Mouse (Mus musculus) MEL (cell line): Measurements from ENCODE around the gene Tarsl2. TPM values are rescaled to one million over a fixed set of nuclear protein-coding genes. Genes with fewer than 3 reads are reported as not detected.

Source experiments
- DNase-seq: peaks from one replicate; pipeline ENCODE4 v3.0.0; 2011; ENCODE audit warnings: low read depth, low spot score
- H3K27ac ChIP-seq: 2 replicates; pipeline ENCODE4 v1.5.1; 2012; ENCODE audit warnings: low read depth, mild to moderate bottlenecking, control low read depth, low read length, moderate library complexity; ENCODE audit not compliant: control insufficient read depth
- H3K27me3 ChIP-seq, 2 experiments: fragments of 150-350 bp in 1 of 2; sonication (generic) in 1 of 2; 2 replicates each; pipeline ENCODE4 v1.6.1; 2012; ENCODE audit warnings: low read length in 2 of 2, mild to moderate bottlenecking in 2 of 2, improper control_type of control experiment in 1 of 2, moderate library complexity in 1 of 2; ENCODE audit not compliant: insufficient read depth in 2 of 2, control insufficient read depth in 1 of 2
- H3K36me3 ChIP-seq, 2 experiments: 2 replicates each; pipeline ENCODE4 v1.6.1; 2012 to 2014; ENCODE audit warnings: low read length in 2 of 2, improper control_type of control experiment in 1 of 2, inconsistent platforms in 1 of 2, mild to moderate bottlenecking in 1 of 2; ENCODE audit not compliant: insufficient read depth in 2 of 2, control insufficient read depth in 1 of 2
- H3K4me1 ChIP-seq, 2 experiments: fragments of 150-350 bp in 1 of 2; sonication (generic) in 1 of 2; 2 replicates each; pipeline ENCODE4 v1.6.1; 2012; ENCODE audit warnings: low read length in 2 of 2, improper control_type of control experiment in 1 of 2, mild to moderate bottlenecking in 1 of 2; ENCODE audit not compliant: insufficient read depth in 2 of 2, control insufficient read depth in 1 of 2
- H3K4me3 ChIP-seq, 2 experiments: fragments of 150-350 bp in 1 of 2; sonication (generic) in 1 of 2; 2 replicates each; pipeline ENCODE4 v1.5.1; 2012; ENCODE audit warnings: low read depth in 2 of 2, low read length in 2 of 2, mild to moderate bottlenecking in 2 of 2, moderate library complexity in 2 of 2, control low read depth in 1 of 2, improper control_type of control experiment in 1 of 2; ENCODE audit not compliant: control insufficient read depth in 1 of 2, insufficient read depth in 1 of 2
- H3K79me2 ChIP-seq: 2 replicates; pipeline ENCODE4 v1.6.1; 2012; ENCODE audit warnings: mild to moderate bottlenecking, low read length, moderate library complexity; ENCODE audit not compliant: control insufficient read depth, poor library complexity, insufficient read depth
- H3K9ac ChIP-seq: 2 replicates; pipeline ENCODE4 v1.6.1; 2012; ENCODE audit warnings: low read depth, mild to moderate bottlenecking, control low read depth, low read length, moderate library complexity; ENCODE audit not compliant: control insufficient read depth, poor library complexity, severe bottlenecking
- H3K9me3 ChIP-seq: fragments of 150-350 bp; sonication (generic); replicated peaks from 2 replicates; pipeline ENCODE4 v1.6.1; 2012; ENCODE audit warnings: mild to moderate bottlenecking, low read length, improper control_type of control experiment, moderate library complexity; ENCODE audit not compliant: insufficient read depth
- BHLHE40 ChIP-seq: IDR thresholded peaks from 2 replicates; pipeline ENCODE4 v1.6.1; 2012; ENCODE audit warnings: low read depth, mild to moderate bottlenecking, inconsistent platforms, low read length, improper control_type of control experiment, borderline replicate concordance
- CTCF ChIP-seq, 3 experiments: IDR thresholded peaks in 2 of 3; conservative IDR thresholded peaks in 1 of 3; 2 replicates each; pipeline ENCODE4 v1.5.1; 2011 to 2012; ENCODE audit warnings: low read length in 3 of 3, low read depth in 2 of 3, mild to moderate bottlenecking in 2 of 3, improper control_type of control experiment in 1 of 3, inconsistent platforms in 1 of 3, mixed read lengths in 1 of 3, moderate library complexity in 1 of 3; ENCODE audit not compliant: control insufficient read depth in 1 of 3, insufficient read depth in 1 of 3, poor library complexity in 1 of 3, severe bottlenecking in 1 of 3
- EP300 ChIP-seq, 2 experiments: IDR thresholded peaks; 2 replicates each; pipeline ENCODE4 v1.6.1; 2011; ENCODE audit warnings: improper control_type of control experiment in 2 of 2, low read length in 2 of 2, low read depth in 1 of 2, mild to moderate bottlenecking in 1 of 2
- GABPA ChIP-seq: IDR thresholded peaks from 2 replicates; pipeline ENCODE4 v1.6.1; 2012; ENCODE audit warnings: low read depth, mild to moderate bottlenecking, inconsistent platforms, low read length, improper control_type of control experiment, moderate library complexity
- HCFC1 ChIP-seq: IDR thresholded peaks from 2 replicates; pipeline ENCODE4 v1.6.1; 2012; ENCODE audit warnings: low read depth, mild to moderate bottlenecking, inconsistent platforms, low read length, improper control_type of control experiment, moderate library complexity
- KAT2A ChIP-seq: conservative IDR thresholded peaks from 2 replicates; pipeline ENCODE4 v1.6.1; 2012; ENCODE audit warnings: low read depth, low read length, improper control_type of control experiment, inconsistent platforms
- MAFK ChIP-seq: IDR thresholded peaks from 2 replicates; pipeline ENCODE4 v1.6.1; 2011; ENCODE audit warnings: low read depth, mild to moderate bottlenecking, low read length, improper control_type of control experiment, borderline replicate concordance
- MYB ChIP-seq: IDR thresholded peaks from 2 replicates; pipeline ENCODE4 v1.6.1; 2011; ENCODE audit warnings: mild to moderate bottlenecking, low read depth, low read length, improper control_type of control experiment
- MYC ChIP-seq: IDR thresholded peaks from 2 replicates; pipeline ENCODE4 v1.6.1; 2011; ENCODE audit warnings: low read depth, mild to moderate bottlenecking, low read length, improper control_type of control experiment, moderate library complexity
- NELFE ChIP-seq: IDR thresholded peaks from 2 replicates; pipeline ENCODE4 v1.6.1; 2011; ENCODE audit warnings: low read depth, low read length, improper control_type of control experiment
- NRF1 ChIP-seq: IDR thresholded peaks from 2 replicates; pipeline ENCODE4 v1.6.1; 2014; ENCODE audit warnings: low read depth, mild to moderate bottlenecking, inconsistent platforms, low read length, improper control_type of control experiment, moderate library complexity; ENCODE audit not compliant: poor library complexity, insufficient read depth, severe bottlenecking
- RCOR1 ChIP-seq: IDR thresholded peaks from 2 replicates; pipeline ENCODE4 v1.6.1; 2012; ENCODE audit warnings: low read depth, mild to moderate bottlenecking, inconsistent platforms, low read length, improper control_type of control experiment
- SMC3 ChIP-seq: IDR thresholded peaks from 2 replicates; pipeline ENCODE4 v1.6.1; 2011; ENCODE audit warnings: low read depth, low read length, improper control_type of control experiment
- TBP ChIP-seq: IDR thresholded peaks from 2 replicates; pipeline ENCODE4 v1.8.0; 2011; ENCODE audit warnings: low read depth, low read length, improper control_type of control experiment
- TCF12 ChIP-seq: IDR thresholded peaks from 2 replicates; pipeline ENCODE4 v1.6.1; 2014; ENCODE audit warnings: low read depth, mild to moderate bottlenecking, inconsistent platforms, low read length, improper control_type of control experiment, moderate library complexity
- USF2 ChIP-seq, 2 experiments: IDR thresholded peaks; 2 replicates each; pipeline ENCODE4 v1.6.1; 2011 to 2012; ENCODE audit warnings: improper control_type of control experiment in 2 of 2, low read length in 2 of 2, borderline replicate concordance in 1 of 2, inconsistent platforms in 1 of 2, low read depth in 1 of 2, mild to moderate bottlenecking in 1 of 2; ENCODE audit not compliant: insufficient read depth in 1 of 2
- ZKSCAN1 ChIP-seq: IDR thresholded peaks from 2 replicates; pipeline ENCODE4 v1.6.1; 2012; ENCODE audit warnings: low read depth, mild to moderate bottlenecking, inconsistent platforms, low read length, improper control_type of control experiment, moderate library complexity
- polyA plus RNA-seq, 2 experiments: library from polyadenylated mRNA; stranded (reverse) in 1 of 2; unstranded in 1 of 2; fragments of >175 nt in 1 of 2; fragments of >200 nt in 1 of 2; gene quantifications; 2 replicates each; pipeline versions ENCODE4 v1.2.1 to v1.2.4; 2012; ENCODE audit warnings: low replicate concordance in 2 of 2, low read depth in 1 of 2; ENCODE audit not compliant: insufficient read length in 2 of 2, insufficient read depth in 1 of 2, missing spikeins in 1 of 2
- total RNA-seq: library from RNA; depleted of rRNA; stranded (reverse); fragments of 300-350 nt; gene quantifications from 2 replicates; pipeline ENCODE4 v1.2.3, GENCODE M21; 2012

Tarsl2 gene
- total and polyA plus RNA-seq, 3 experiments = 18.7 to 26.3 TPM; not detected in 1

DNA sequence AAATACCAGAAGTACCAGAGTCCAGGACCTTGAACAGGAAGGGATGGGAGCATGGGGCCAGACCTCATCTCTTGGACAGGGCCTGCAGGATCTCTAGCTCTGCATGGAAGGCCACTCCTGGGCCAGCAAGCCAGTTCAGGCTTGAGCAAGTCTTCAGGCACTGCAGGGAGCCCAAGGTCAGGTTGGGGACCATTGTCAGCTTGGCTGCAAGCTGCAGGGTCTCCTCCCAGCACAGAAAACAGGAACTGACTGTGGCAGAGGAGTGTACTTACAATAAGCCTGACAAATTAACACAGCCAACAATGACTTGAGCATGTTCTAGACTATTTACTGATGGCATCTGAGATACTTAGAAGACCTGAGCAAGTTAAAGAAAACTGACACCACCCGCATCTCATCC lies 14.9 kb upstream of the Tarsl2 start (continued):
- no peak for TF ChIP-seq ZKSCAN1
- TF ChIP-seq MYC = no peak
- TF ChIP-seq, all 39 proteins: peak for 0

- Histone ChIP-seq H3K9ac (no peak overlapping the region), H3K27me3 (no peaks in the 10 kb centered on the region), H3K27ac (no peak overlapping the region), H3K36me3 (no peaks in the 10 kb centered on the region; a peak in 1 of 4 replicates), H3K4me3 (no peak overlapping the region), H3K9me3 (no peaks in the 10 kb centered on the region), H3K4me1 (peaks cover 0 to 7% of the 10 kb centered on the region in 2 experiments; a peak in 1 of 4 replicates), H3K79me2 (no peaks in the 10 kb centered on the region)
- TF ChIP-seq MYC (no peak), CTCF (IDR thresholded peaks at IDR 0.05 in 2 of 3, conservative IDR thresholded peaks at IDR 0.05 in 1 of 3; ENCODE audit: control insufficient read depth in 1 of 3, insufficient read depth in 1 of 3, low read depth in 2 of 3, low read length in 3 of 3, poor library complexity in 1 of 3, severe bottlenecking in 1 of 3) (no peak), EP300 (IDR thresholded peaks at IDR 0.05; ENCODE audit: low read depth in 1 of 2, low read length in 2 of 2) (no peak), RCOR1 (no peak), ZKSCAN1 (no peak), GABPA (no peak), USF2 (IDR thresholded peaks at IDR 0.05; ENCODE audit: borderline replicate concordance in 1 of 2, insufficient read depth in 1 of 2, low read depth in 1 of 2, low read length in 2 of 2) (no peak)
- no peak for DNase-seq
Measured at GRCm38 (mm10) chr7:65630661-65631060, 14.0 kb upstream of the Tarsl2 start.

GRCm38 (mm10) chr7:65635831-65636230 lies 8.9 kb upstream of the Tarsl2 start:
- Histone ChIP-seq H3K36me3 (peaks cover 0 to 8% of the 10 kb centered on the region in 2 experiments; a peak in 2 of 4 replicates), H3K9me3 (no peaks in the 10 kb centered on the region), H3K27ac (no peak overlapping the region), H3K27me3 (no peaks in the 10 kb centered on the region), H3K4me1 (peaks cover 3 to 8% of the 10 kb centered on the region in 2 experiments), H3K4me3 (no peak overlapping the region), H3K9ac (no peak overlapping the region), H3K79me2 (no peaks in the 10 kb centered on the region)
- no peak for DNase-seq
- TF ChIP-seq HCFC1 = no peak
- no peak for TF ChIP-seq TCF12
- no peak for TF ChIP-seq NELFE
- no peak for TF ChIP-seq SMC3
- no peak for TF ChIP-seq MYB
- no peak for TF ChIP-seq CTCF (IDR thresholded peaks at IDR 0.05 in 2 of 3, conservative IDR thresholded peaks at IDR 0.05 in 1 of 3; ENCODE audit: control insufficient read depth in 1 of 3, insufficient read depth in 1 of 3, low read depth in 2 of 3, low read length in 3 of 3, poor library complexity in 1 of 3, severe bottlenecking in 1 of 3)
- no peak for TF ChIP-seq NRF1
- TF ChIP-seq BHLHE40 = no peak
- no peak for TF ChIP-seq USF2 (IDR thresholded peaks at IDR 0.05; ENCODE audit: borderline replicate concordance in 1 of 2, insufficient read depth in 1 of 2, low read depth in 1 of 2, low read length in 2 of 2)
- TF ChIP-seq GABPA = no peak
- TF ChIP-seq TBP = no peak
- no peak for TF ChIP-seq KAT2A
- no peak for TF ChIP-seq MAFK
- TF ChIP-seq EP300 (IDR thresholded peaks at IDR 0.05; ENCODE audit: low read depth in 1 of 2, low read length in 2 of 2) = no peak
